ENCODE assay signal across 7 mouse cellular contexts in genomic region chr17:46248189-46248522, GRCm38 (mm10). TPM values are rescaled to one million over a fixed set of nuclear protein-coding genes. Genes with fewer than 3 reads are reported as not detected.
A peak's percentile ranks its signal among the peaks of the same experiment; 100 is the strongest.
DNase-seq lines count a peak whose midpoint lies in the region; ATAC-seq and TF ChIP-seq lines count a peak whose summit lies in the region.

No protein-coding gene starts in this region.

- H3K4me2 ChIP-seq in limb, embryonic 14.5 days (replicated peaks; ENCODE audit: low read depth, low read length, severe bottlenecking) = peak overlapping the region; percentile 87
- H3K4me2 ChIP-seq in stomach, embryonic 16.5 days (ENCODE audit: low read depth, low read length) = peak overlapping the region; percentile 83

- H3K4me1 ChIP-seq in megakaryocyte, embryonic 14.5 days = peaks cover 69% of the 10 kb centered on the region
- H3K4me1 ChIP-seq in forebrain, embryonic 10.5 days = peaks cover 27% of the 10 kb centered on the region
- peaks cover 15% of the 10 kb centered on the region for H3K4me1 ChIP-seq in limb, embryonic 14.5 days (ENCODE audit: control insufficient read depth, insufficient read depth, low read length)
- peaks cover 15% of the 10 kb centered on the region for H3K4me1 ChIP-seq in stomach, embryonic 16.5 days (ENCODE audit: control insufficient read depth, insufficient read depth, low read length)

- whole genome bisulfite sequencing in forebrain, embryonic 10.5 days = 1% methylated on average over 37 of the region's 37 CpGs
- 0% methylated on average over 35 of the region's 37 CpGs for WGBS in limb, embryonic 14.5 days
- WGBS in stomach, embryonic 16.5 days = 0% methylated on average over 37 of the region's 37 CpGs

- DNase-seq in forebrain, embryonic 10.5 days (ENCODE audit: extremely low spot score, low spot score) = no peak
- no peak for DNase-seq in limb, embryonic 14.5 days (ENCODE audit: low spot score)
- no peak for DNase-seq in frontal cortex, postnatal 36 days (ENCODE audit: low spot score in 2 of 2)
- DNase-seq in embryo, embryonic 10.5 days (ENCODE audit: low spot score) = no peak

- peaks cover 80% of the 10 kb centered on the region for H3K36me3 ChIP-seq in megakaryocyte, embryonic 14.5 days (replicated peaks; ENCODE audit: low read length)
- peaks cover 75% of the 10 kb centered on the region for H3K36me3 ChIP-seq in forebrain, embryonic 10.5 days (replicated peaks)
- H3K36me3 ChIP-seq in limb, embryonic 14.5 days (ENCODE audit: control insufficient read depth, insufficient read depth, low read length) = peaks cover 69% of the 10 kb centered on the region
- peaks cover 37% of the 10 kb centered on the region for H3K36me3 ChIP-seq in stomach, embryonic 16.5 days (ENCODE audit: control insufficient read depth, insufficient read depth, low read length)

- H3K27ac ChIP-seq in forebrain, embryonic 10.5 days = peak overlapping the region; percentile 94
- peak overlapping the region; percentile 52 for H3K27ac ChIP-seq in limb, embryonic 14.5 days (replicated peaks; ENCODE audit: low read depth, low read length)
- H3K27ac ChIP-seq in stomach, embryonic 16.5 days (ENCODE audit: low read length) = peak overlapping the region; percentile 75

- ATAC-seq in megakaryocyte, adult 5-6 weeks (ENCODE audit: poor library complexity, severe bottlenecking) = no peak
- ATAC-seq in limb, embryonic 14.5 days (ENCODE audit: low FRiP score, low read depth) = peak; percentile 35
- ATAC-seq in stomach, embryonic 16.5 days (ENCODE audit: insufficient read depth, low FRiP score) = peak; percentile 31

- H3K9ac ChIP-seq in limb, embryonic 14.5 days (ENCODE audit: low read depth, low read length, severe bottlenecking) = peak overlapping the region; percentile 78
- H3K9ac ChIP-seq in stomach, embryonic 16.5 days (ENCODE audit: low read length) = peak overlapping the region; percentile 96

- H3K9me3 ChIP-seq in megakaryocyte, embryonic 14.5 days = no peaks in the 10 kb centered on the region
- no peaks in the 10 kb centered on the region for H3K9me3 ChIP-seq in forebrain, embryonic 10.5 days
- H3K9me3 ChIP-seq in limb, embryonic 14.5 days (ENCODE audit: control insufficient read depth, low read length) = no peaks in the 10 kb centered on the region
- no peaks in the 10 kb centered on the region for H3K9me3 ChIP-seq in stomach, embryonic 16.5 days (replicated peaks; ENCODE audit: control insufficient read depth, low read length)

- TF ChIP-seq POLR2A in limb, embryonic 14.5 days (IDR thresholded peaks at IDR 0.05; ENCODE audit: borderline replicate concordance, extremely low read depth, insufficient read depth, insufficient read length) = no peak

- H3K4me3 ChIP-seq in megakaryocyte, embryonic 14.5 days (replicated peaks) = peak overlapping the region; percentile 100
- peak overlapping the region; percentile 86 for H3K4me3 ChIP-seq in forebrain, embryonic 10.5 days
- H3K4me3 ChIP-seq in limb, embryonic 14.5 days (replicated peaks; ENCODE audit: low read length) = peak overlapping the region; percentile 72
- peak overlapping the region; percentile 84 for H3K4me3 ChIP-seq in stomach, embryonic 16.5 days (replicated peaks; ENCODE audit: low read length)

- no peaks in the 10 kb centered on the region for H3K27me3 ChIP-seq in megakaryocyte, embryonic 14.5 days (replicated peaks)
- H3K27me3 ChIP-seq in forebrain, embryonic 10.5 days (ENCODE audit: poor library complexity, severe bottlenecking) = no peaks in the 10 kb centered on the region
- H3K27me3 ChIP-seq in limb, embryonic 14.5 days (ENCODE audit: control insufficient read depth, insufficient read depth, low read length) = no peaks in the 10 kb centered on the region
- no peaks in the 10 kb centered on the region for H3K27me3 ChIP-seq in stomach, embryonic 16.5 days (ENCODE audit: control insufficient read depth, insufficient read depth, low read length)

RNA-seq across cellular contexts. Expression of gene Yipf3, which starts 0.3 kb away (rescaled TPM):
- polyA plus RNA-seq in megakaryocyte, embryonic 14.5 days (2012; ENCODE audit: insufficient read depth, low replicate concordance) = 213 and 264 TPM in 2 replicates
- total RNA-seq in megakaryocyte, adult 5-6 weeks (2015) = 53.9 and 55.1 TPM in 2 replicates
- 30.1 and 35.8 TPM in 2 replicates for total RNA-seq in megakaryocyte, adult 5-6 weeks (2017)
- 68.3 and 72.5 TPM in 2 replicates for polyA plus RNA-seq in forebrain, embryonic 10.5 days (2016; fragmentation: Nextera tagmentation; extraction: Ambion mirVana)
- polyA plus RNA-seq in limb, embryonic 14.5 days (2012; rRNA removed) = 92.5 and 136 TPM in 2 replicates
- polyA plus RNA-seq in limb, embryonic 14.5 days (2014; fragmentation: Nextera tagmentation; extraction: Ambion mirVana) = 134 and 142 TPM in 2 replicates
- 111 and 120 TPM in 2 replicates for polyA plus RNA-seq in stomach, embryonic 16.5 days (2015; fragmentation: Nextera tagmentation; extraction: Ambion mirVana)

RNA-seq across cellular contexts. Expression of gene Polr1c, which starts 0.3 kb away (rescaled TPM):
- polyA plus RNA-seq in megakaryocyte, embryonic 14.5 days (2012; ENCODE audit: insufficient read depth, low replicate concordance) = 10.9 TPM in 1 of 2 replicates, not detected in the other
- 22.5 and 27.8 TPM in 2 replicates for total RNA-seq in megakaryocyte, adult 5-6 weeks (2015)
- total RNA-seq in megakaryocyte, adult 5-6 weeks (2017) = 21.4 and 22.4 TPM in 2 replicates
- polyA plus RNA-seq in forebrain, embryonic 10.5 days (2016; fragmentation: Nextera tagmentation; extraction: Ambion mirVana) = 140 and 143 TPM in 2 replicates
- 112 and 120 TPM in 2 replicates for polyA plus RNA-seq in limb, embryonic 14.5 days (2012; rRNA removed)
- polyA plus RNA-seq in limb, embryonic 14.5 days (2014; fragmentation: Nextera tagmentation; extraction: Ambion mirVana) = 87.5 and 98.4 TPM in 2 replicates
- polyA plus RNA-seq in stomach, embryonic 16.5 days (2015; fragmentation: Nextera tagmentation; extraction: Ambion mirVana) = 67.9 and 72.6 TPM in 2 replicates

RNA-seq across cellular contexts. Expression of gene Lrrc73, which starts 5.2 kb away (rescaled TPM):
- polyA plus RNA-seq in megakaryocyte, embryonic 14.5 days (2012; ENCODE audit: insufficient read depth, low replicate concordance) = 3.6 and 5.3 TPM in 2 replicates
- total RNA-seq in megakaryocyte, adult 5-6 weeks (2015) = 0.34 and 1.2 TPM in 2 replicates
- 0.33 TPM in 1 of 2 replicates, not detected in the other for total RNA-seq in megakaryocyte, adult 5-6 weeks (2017)
- 0.81 and 1.0 TPM in 2 replicates for polyA plus RNA-seq in forebrain, embryonic 10.5 days (2016; fragmentation: Nextera tagmentation; extraction: Ambion mirVana)
- 4.3 and 5.8 TPM in 2 replicates for polyA plus RNA-seq in limb, embryonic 14.5 days (2012; rRNA removed)
- polyA plus RNA-seq in limb, embryonic 14.5 days (2014; fragmentation: Nextera tagmentation; extraction: Ambion mirVana) = 1.4 and 2.0 TPM in 2 replicates
- polyA plus RNA-seq in stomach, embryonic 16.5 days (2015; fragmentation: Nextera tagmentation; extraction: Ambion mirVana) = 0.45 and 0.48 TPM in 2 replicates

RNA-seq across cellular contexts. Expression of gene Tjap1, which starts 34.7 kb away (rescaled TPM):
- polyA plus RNA-seq in megakaryocyte, embryonic 14.5 days (2012; ENCODE audit: insufficient read depth, low replicate concordance) = 42.7 and 59.0 TPM in 2 replicates
- total RNA-seq in megakaryocyte, adult 5-6 weeks (2015) = 5.4 and 9.9 TPM in 2 replicates
- total RNA-seq in megakaryocyte, adult 5-6 weeks (2017) = 9.8 and 15.7 TPM in 2 replicates
- polyA plus RNA-seq in forebrain, embryonic 10.5 days (2016; fragmentation: Nextera tagmentation; extraction: Ambion mirVana) = 60.0 and 62.6 TPM in 2 replicates
- polyA plus RNA-seq in limb, embryonic 14.5 days (2012; rRNA removed) = 117 and 140 TPM in 2 replicates
- 50.6 and 64.7 TPM in 2 replicates for polyA plus RNA-seq in limb, embryonic 14.5 days (2014; fragmentation: Nextera tagmentation; extraction: Ambion mirVana)
- 36.8 and 38.9 TPM in 2 replicates for polyA plus RNA-seq in stomach, embryonic 16.5 days (2015; fragmentation: Nextera tagmentation; extraction: Ambion mirVana)

RNA-seq across cellular contexts. Expression of gene Xpo5, which starts 45.6 kb away (rescaled TPM):
- polyA plus RNA-seq in megakaryocyte, embryonic 14.5 days (2012; ENCODE audit: insufficient read depth, low replicate concordance) = 2.1 and 4.5 TPM in 2 replicates
- total RNA-seq in megakaryocyte, adult 5-6 weeks (2015) = 16.8 and 21.0 TPM in 2 replicates
- total RNA-seq in megakaryocyte, adult 5-6 weeks (2017) = 25.1 and 26.6 TPM in 2 replicates
- polyA plus RNA-seq in forebrain, embryonic 10.5 days (2016; fragmentation: Nextera tagmentation; extraction: Ambion mirVana) = 79.7 and 80.4 TPM in 2 replicates
- 49.7 and 52.8 TPM in 2 replicates for polyA plus RNA-seq in limb, embryonic 14.5 days (2012; rRNA removed)
- polyA plus RNA-seq in limb, embryonic 14.5 days (2014; fragmentation: Nextera tagmentation; extraction: Ambion mirVana) = 45.0 and 48.8 TPM in 2 replicates
- polyA plus RNA-seq in stomach, embryonic 16.5 days (2015; fragmentation: Nextera tagmentation; extraction: Ambion mirVana) = 32.7 and 32.9 TPM in 2 replicates
